Mouse (Mus musculus) ZHBTc4 (cell line): ENCODE measurements around the gene Gm8660.
"Not testable (repeated sequence)": the region's sequence is repeated elsewhere in the genome, so short reads cannot be mapped to it uniquely, and the experiment has no call there.

Experiments
- DNase-seq: peaks from one replicate; pipeline ENCODE4 v3.0.0-alpha.2; 2011; ENCODE audit warnings: low read depth, low spot score

Gene Gm8660

GRCm38 (mm10) chr7:22370939-22371338, at the start of gene Gm8660:
Gene Gm8660 (minus strand): TSS chr7:22371039.
- not testable (repeated sequence) for DNase-seq

- not testable (repeated sequence) for DNase-seq
Measured at GRCm38 (mm10) chr7:22413283-22413682, 42.4 kb upstream of the Gm8660 start, which contains the start of gene Vmn1r148. Gene Vmn1r148 (plus strand): TSS chr7:22413583.

DNA sequence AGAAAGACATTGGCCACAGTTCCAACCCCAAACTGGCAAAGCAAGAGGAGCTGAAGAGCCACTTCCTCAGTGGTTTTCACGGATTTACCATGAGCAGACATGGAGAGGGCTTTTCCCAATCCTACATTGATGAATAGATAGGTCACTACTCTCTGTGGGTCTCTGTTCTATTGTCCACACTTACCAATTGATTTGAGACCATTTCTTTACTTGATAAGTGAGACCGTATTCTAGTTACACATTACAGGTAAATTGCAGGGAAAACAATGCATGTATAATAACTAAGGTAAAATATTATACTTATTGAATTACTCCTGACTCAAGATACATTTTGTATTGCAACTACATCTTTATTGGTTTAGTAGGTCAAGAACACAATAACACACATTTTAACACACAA, 41.2 kb downstream of the Gm8660 start, which contains the start of gene Gm4187:
Gene Gm4187 (minus strand): TSS at position 101 of the 400 bp plus-strand sequence.
- not testable (repeated sequence) for DNase-seq
